Mouse (Mus musculus): ENCODE measurements around the gene Olfr93. TPM values are rescaled to one million over a fixed set of nuclear protein-coding genes. Genes with fewer than 3 reads are reported as not detected.
"Not testable (repeated sequence)": the region's sequence is repeated elsewhere in the genome, so short reads cannot be mapped to it uniquely, and the experiment has no call there.

The Olfr93 gene
- total RNA-seq (2021), result not detected
- long read RNA-seq, experiment 1, result 0 reads
- long read RNA-seq, experiment 2, result 0 reads

GRCm38 (mm10) chr17:37161394-37161793 lies at the start of gene Olfr93:
Olfr93 (minus strand) TSS chr17:37161494.
- DNase-seq, result no peak

- DNase-seq, result no peak
Observed at GRCm38 (mm10) chr17:37203917-37204236, 42.6 kb upstream of the Olfr93 start.

GRCm38 (mm10) chr17:37203206-37203916 lies 42.1 kb upstream of the Olfr93 start:
- peak; percentile 67 to 90 for DNase-seq

- no peak for DNase-seq
Observed at GRCm38 (mm10) chr17:37200894-37201293, 39.6 kb upstream of the Olfr93 start, which contains the start of gene Olfr94. Olfr94 (minus strand) TSS chr17:37200994.

GRCm38 (mm10) chr17:37196845-37197724 lies 35.8 kb upstream of the Olfr93 start:
- peak in 1 of 2 experiments; percentile 2 for DNase-seq

- DNase-seq, result no peak
Observed at GRCm38 (mm10) chr17:37194782-37195181, 33.5 kb upstream of the Olfr93 start.

GRCm38 (mm10) chr17:37193656-37194055 lies 32.4 kb upstream of the Olfr93 start, which contains the start of gene Ubd:
Ubd (plus strand) TSS chr17:37193892.
- DNase-seq, result no peak

- no peak for DNase-seq
Observed at GRCm38 (mm10) chr17:37193032-37193431, 31.7 kb upstream of the Olfr93 start.

GRCm38 (mm10) chr17:37190711-37191110 lies 29.4 kb upstream of the Olfr93 start:
- DNase-seq, result peak; percentile 25 to 37

- DNase-seq, result no peak
Observed at GRCm38 (mm10) chr17:37185474-37185873, 24.2 kb upstream of the Olfr93 start.

- not testable (repeated sequence) for DNase-seq
Observed at GRCm38 (mm10) chr17:37131366-37131765, 29.9 kb downstream of the Olfr93 start.

- no peak for DNase-seq
Observed at GRCm38 (mm10) chr17:37119988-37120387, 41.3 kb downstream of the Olfr93 start, which contains the start of gene Olfr92. Olfr92 (minus strand) TSS chr17:37120088.

- DNase-seq, result no peak
Observed at GRCm38 (mm10) chr17:37098178-37098577, 63.1 kb downstream of the Olfr93 start, which contains the start of gene Olfr91. Olfr91 (minus strand) TSS chr17:37098278.

GRCm38 (mm10) chr17:37093289-37093688 lies 68.0 kb downstream of the Olfr93 start:
- DNase-seq, result no peak

GRCm38 (mm10) chr17:37092198-37092597 lies 69.1 kb downstream of the Olfr93 start:
- no peak for DNase-seq

Other genes starting within 250 kb of the Olfr93 start
- under 1 TPM; 0.72 to 0.87 TPM for gene Rnf39, start 218.6 kb downstream of the Olfr93 start, total RNA-seq (2021)
- gene Ppp1r11, start 209.8 kb downstream of the Olfr93 start, total RNA-seq (2021), result 100 to 1,000 TPM in 1 of 2 experiments, 10 to 100 TPM in 1; 95.7 to 113 TPM
- gene Znrd1, start 202.9 kb downstream of the Olfr93 start, total RNA-seq (2021), result 10 to 100 TPM; 29.1 to 31.1 TPM
- 10 to 100 TPM; 15.1 to 16.2 TPM for gene Znrd1as, start 202.9 kb downstream of the Olfr93 start, total RNA-seq (2021)
- gene 2410137M14Rik, start 180.3 kb downstream of the Olfr93 start, total RNA-seq (2021), result 1 to 10 TPM in 1 of 2 experiments, under 1 TPM in 1; 0.90 to 1.0 TPM
- gene H2-M5, start 172.0 kb downstream of the Olfr93 start, total RNA-seq (2021), result not detected
- 1 to 10 TPM; 1.7 to 2.0 TPM for gene Zfp57, start 160.3 kb downstream of the Olfr93 start, total RNA-seq (2021)
- gene Mog, start 138.1 kb downstream of the Olfr93 start, total RNA-seq (2021), result not detected
- 1 to 10 TPM; 6.0 to 8.2 TPM for gene Gabbr1, start 115.5 kb downstream of the Olfr93 start, total RNA-seq (2021)
- gene Olfr90, start 73.0 kb downstream of the Olfr93 start, total RNA-seq (2021), result not detected
- gene Olfr91, start 63.2 kb downstream of the Olfr93 start, total RNA-seq (2021), result not detected
- not detected for gene Olfr92, start 41.4 kb downstream of the Olfr93 start, total RNA-seq (2021)
- 1 to 10 TPM in 1 of 2 experiments, not detected in 1; 1.2 TPM for gene Ubd, start 32.4 kb upstream of the Olfr93 start, total RNA-seq (2021)
- not detected for gene Olfr94, start 39.5 kb upstream of the Olfr93 start, total RNA-seq (2021)
- gene Olfr95, start 51.6 kb upstream of the Olfr93 start, total RNA-seq (2021), result not detected
- gene Olfr96, start 58.7 kb upstream of the Olfr93 start, total RNA-seq (2021), result not detected
- gene Olfr97, start 75.8 kb upstream of the Olfr93 start, total RNA-seq (2021), result not detected
- not detected for gene Olfr98, start 102.3 kb upstream of the Olfr93 start, total RNA-seq (2021)
- gene H2-M3, start 108.7 kb upstream of the Olfr93 start, total RNA-seq (2021), result 1 to 10 TPM; 4.1 to 5.4 TPM
- gene Olfr99, start 122.0 kb upstream of the Olfr93 start, total RNA-seq (2021), result not detected
- gene Olfr101, start 142.8 kb upstream of the Olfr93 start, total RNA-seq (2021), result not detected
- not detected for gene Olfr102, start 155.6 kb upstream of the Olfr93 start, total RNA-seq (2021)
- gene Olfr103, start 178.2 kb upstream of the Olfr93 start, total RNA-seq (2021), result not detected
- not detected for gene Olfr104-ps, start 198.1 kb upstream of the Olfr93 start, total RNA-seq (2021)
- not detected for gene Olfr105-ps, start 217.5 kb upstream of the Olfr93 start, total RNA-seq (2021)
- gene Olfr106-ps, start 228.9 kb upstream of the Olfr93 start, total RNA-seq (2021), result not detected
- gene Olfr107, start 237.7 kb upstream of the Olfr93 start, total RNA-seq (2021), result not detected

All from heart, adult 18-20 months (tissue).